Mouse (Mus musculus) brain, embryonic 14.5 days (tissue): ENCODE measurements around the gene Nudcd3.

Source experiments
- CTCF ChIP-seq: fragments of 200-500 bp; IDR thresholded peaks from 2 replicates; pipeline ENCODE4 v1.5.1; 2012; ENCODE audit warnings: inconsistent platforms, mild to moderate bottlenecking, moderate library complexity, borderline replicate concordance; ENCODE audit not compliant: insufficient read depth, insufficient read length; ENCODE audit errors: extremely low read depth
- POLR2A ChIP-seq: fragments of 200-500 bp; IDR thresholded peaks from 2 replicates; pipeline ENCODE4 v1.6.1; 2012; ENCODE audit warnings: mild to moderate bottlenecking, inconsistent platforms, borderline replicate concordance; ENCODE audit not compliant: poor library complexity, insufficient read depth, insufficient read length, severe bottlenecking; ENCODE audit errors: extremely low read depth

GRCm38 (mm10) chr11:6207090-6207489 is 6.9 kb upstream of the Nudcd3 start:
- TF ChIP-seq POLR2A (no peak), CTCF (no peak)
